35 mouse cellular contexts compared by ENCODE assay signal in genomic region chr11:70808101-70808500, GRCm38 (mm10). TPM values are rescaled to one million over a fixed set of nuclear protein-coding genes. Genes with fewer than 3 reads are reported as not detected.
"Had no signal": no experiment of that assay in that cellular context is flagged by ENCODE, and none has a peak within 500 bp of the region (broad histone marks: within the 10 kb centered on the region; RNA-seq: fewer than 3 reads in every experiment).

No protein-coding gene starts in this region.

- H3K36me3 ChIP-seq: heart, embryonic 13.5 days; heart, embryonic 15.5 days; hindbrain, embryonic 12.5 days; intestine, embryonic 15.5 days; limb, embryonic 13.5 days; limb, embryonic 15.5 days; liver, embryonic 12.5 days had no signal

- H3K9ac ChIP-seq: heart, embryonic 13.5 days; heart, embryonic 15.5 days; hindbrain, embryonic 12.5 days; hindbrain, embryonic 14.5 days; intestine, embryonic 15.5 days; limb, embryonic 13.5 days; limb, embryonic 15.5 days; liver, embryonic 12.5 days; liver, embryonic 14.5 days had no signal

- H3K4me1 ChIP-seq: heart, embryonic 13.5 days; limb, embryonic 13.5 days; limb, embryonic 15.5 days had no signal

- H3K9me3 ChIP-seq: heart, embryonic 13.5 days; heart, embryonic 15.5 days; hindbrain, embryonic 12.5 days; intestine, embryonic 15.5 days; limb, embryonic 13.5 days; limb, embryonic 15.5 days; liver, embryonic 12.5 days had no signal

- DNase-seq: gastrocnemius, postnatal 14 days; gastrocnemius, postnatal 36 days; heart, adult 11 months; heart, adult 2 months; heart, postnatal 14 days; heart, postnatal 36 days; kidney, adult 18-20 months; kidney, adult 8-10 months; kidney, postnatal 10 days; kidney, postnatal 25 days; kidney, postnatal 4 days; layer of hippocampus, postnatal 36 days; left cerebral cortex, postnatal 4 days had no signal

- H3K4me3 ChIP-seq: heart, adult 2 months; heart, embryonic 13.5 days; heart, embryonic 15.5 days; hindbrain, embryonic 12.5 days; intestine, embryonic 15.5 days; limb, embryonic 13.5 days; limb, embryonic 15.5 days; liver, embryonic 12.5 days had no signal

- H3K27me3 ChIP-seq: heart, embryonic 13.5 days; heart, embryonic 15.5 days; hindbrain, embryonic 12.5 days; intestine, embryonic 15.5 days; limb, embryonic 13.5 days had no signal

- H3K4me2 ChIP-seq: heart, embryonic 11.5 days; heart, embryonic 13.5 days; heart, embryonic 15.5 days; hindbrain, embryonic 12.5 days; hindbrain, embryonic 14.5 days; intestine, embryonic 15.5 days; limb, embryonic 13.5 days; limb, embryonic 15.5 days; liver, embryonic 12.5 days had no signal

- H3K27ac ChIP-seq: heart, adult 2 months; heart, embryonic 13.5 days; heart, embryonic 15.5 days; hindbrain, embryonic 12.5 days; hindbrain, embryonic 14.5 days; intestine, embryonic 15.5 days; limb, embryonic 13.5 days; limb, embryonic 15.5 days; liver, embryonic 12.5 days; liver, embryonic 14.5 days had no signal

- ATAC-seq: hindbrain, embryonic 16.5 days; inflammation-experienced regulatory T-cells, adult 6 months; intestine, embryonic 15.5 days; intestine, postnatal 0 days; liver, embryonic 12.5 days had no signal

RNA-seq across cellular contexts. Expression of gene Scimp, which starts 4.3 kb away (rescaled TPM):
- total RNA-seq: gastrocnemius, adult 18-20 months; gastrocnemius, adult 8-10 months; gastrocnemius, postnatal 36 days; layer of hippocampus, adult 18-20 months; layer of hippocampus, postnatal 10 days; layer of hippocampus, postnatal 36 days; left cerebral cortex, adult 18-20 months; left cerebral cortex, postnatal 10 days; left cerebral cortex, postnatal 25 days; left cerebral cortex, postnatal 4 days had no signal
- polyA plus RNA-seq: hindbrain, embryonic 12.5 days; hindbrain, embryonic 14.5 days; kidney, embryonic 14.5 days; limb, embryonic 11.5 days had no signal
